Mouse (Mus musculus) small intestine, adult 2 months (tissue): ENCODE measurements around the gene Pex11b.

Source experiments
- CTCF ChIP-seq: fragments of 200-500 bp; IDR thresholded peaks from 2 replicates; pipeline ENCODE4 v1.5.1; 2012; ENCODE audit warnings: low read depth, mild to moderate bottlenecking, control low read depth, inconsistent platforms, low read length, moderate library complexity, mixed read lengths; ENCODE audit not compliant: insufficient replicate concordance, insufficient read length; ENCODE audit errors: extremely low read depth
- POLR2A ChIP-seq: fragments of 200-500 bp; IDR thresholded peaks from 2 replicates; pipeline ENCODE4 v1.6.1; 2012; ENCODE audit warnings: low read depth, mild to moderate bottlenecking, control low read depth, inconsistent platforms, low read length, moderate library complexity

DNA sequence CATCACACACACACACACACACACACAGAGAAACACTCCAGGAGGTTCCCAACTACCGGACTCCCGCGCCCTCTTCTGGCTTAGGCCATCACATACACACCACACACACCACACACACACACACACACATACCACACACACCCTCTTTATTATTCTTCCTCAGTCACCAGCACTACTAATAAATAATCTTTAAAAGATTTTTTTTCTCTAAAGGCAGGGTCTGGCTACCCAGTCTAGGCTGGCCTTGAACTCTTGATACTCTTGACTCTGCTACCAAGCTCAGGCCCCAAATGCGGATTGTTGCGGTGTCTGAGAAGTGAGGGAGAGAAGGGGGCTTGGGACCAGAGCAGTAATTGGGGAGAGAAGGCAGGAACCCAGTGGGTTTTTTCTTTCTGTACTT, 40.3 kb upstream of the Pex11b start:
- TF ChIP-seq CTCF (no peak), POLR2A (no peak)
